Mouse (Mus musculus) adrenal gland, postnatal 36 days (tissue): ENCODE measurements around the gene Olfr1431. TPM values are rescaled to one million over a fixed set of nuclear protein-coding genes. Genes with fewer than 3 reads are reported as not detected.
"Not testable (repeated sequence)": the region's sequence is repeated elsewhere in the genome, so short reads cannot be mapped to it uniquely, and the experiment has no call there.

ENCODE experiments used
- DNase-seq, 2 experiments: peaks; one replicate each; pipeline ENCODE4 v3.0.0; 2021; ENCODE audit warnings: mixed read lengths in 1 of 2
- long read RNA-seq, 2 experiments: library from polyadenylated mRNA; stranded (forward); transcript quantifications; one replicate each; pipeline ENCODE4 v2.0.0; 2021; ENCODE audit warnings: borderline sequencing depth in 2 of 2
- total RNA-seq, 2 experiments: library from RNA; stranded (reverse); gene quantifications; 2 replicates each; pipeline ENCODE4 v1.2.3; 2021

Gene Olfr1431
- not detected for total RNA-seq
- long read RNA-seq, experiment 1 = 0 reads
- long read RNA-seq, experiment 2 = 0 reads

GRCm38 (mm10) chr19:12200334-12200733 lies at the start of gene Olfr1431:
TSS of gene Olfr1431 (plus strand) at chr19:12200634.
- DNase-seq = no peak

- DNase-seq = not testable (repeated sequence)
Observed at GRCm38 (mm10) chr19:12170062-12170599, 30.3 kb upstream of the Olfr1431 start, which contains the start of gene Olfr1555-ps1. TSS of gene Olfr1555-ps1 (minus strand) at chr19:12170112.

- DNase-seq = not testable (repeated sequence)
Observed at GRCm38 (mm10) chr19:12175431-12175830, 25.0 kb upstream of the Olfr1431 start.

- DNase-seq = not testable (repeated sequence)
Observed at GRCm38 (mm10) chr19:12199076-12199475, 1.4 kb upstream of the Olfr1431 start.

- DNase-seq = not testable (repeated sequence)
Observed at GRCm38 (mm10) chr19:12232496-12232895, 32.1 kb downstream of the Olfr1431 start, which contains the start of gene Olfr1432. TSS of gene Olfr1432 (minus strand) at chr19:12232596.

- DNase-seq = no peak
Observed at GRCm38 (mm10) chr19:12241559-12241958, 41.1 kb downstream of the Olfr1431 start, which contains the start of gene Olfr262. TSS of gene Olfr262 (minus strand) at chr19:12241659.

GRCm38 (mm10) chr19:12260732-12261131 lies 60.3 kb downstream of the Olfr1431 start, which contains the start of gene Olfr235:
TSS of gene Olfr235 (plus strand) at chr19:12261032.
- DNase-seq = no peak

Other genes starting within 250 kb of the Olfr1431 start
- gene Osbp, start 234.7 kb upstream of the Olfr1431 start, total RNA-seq = 100 to 1,000 TPM in 1 of 2 experiments, 10 to 100 TPM in 1; 81.5 to 117 TPM
- not detected for gene Olfr1423, start 159.3 kb upstream of the Olfr1431 start, total RNA-seq
- gene Olfr1424, start 138.0 kb upstream of the Olfr1431 start, total RNA-seq = not detected
- not detected for gene Olfr1425, start 122.9 kb upstream of the Olfr1431 start, total RNA-seq
- gene Olfr1426, start 108.6 kb upstream of the Olfr1431 start, total RNA-seq = not detected
- gene Olfr1427, start 97.3 kb upstream of the Olfr1431 start, total RNA-seq = not detected
- not detected for gene Olfr1428, start 84.7 kb upstream of the Olfr1431 start, total RNA-seq
- gene Olfr76, start 77.4 kb upstream of the Olfr1431 start, total RNA-seq = not detected
- not detected for gene Olfr1555-ps1, start 30.5 kb upstream of the Olfr1431 start, total RNA-seq
- not detected for gene Olfr1432, start 32.0 kb downstream of the Olfr1431 start, total RNA-seq
- not detected for gene Olfr262, start 41.0 kb downstream of the Olfr1431 start, total RNA-seq
- not detected for gene Olfr235, start 60.4 kb downstream of the Olfr1431 start, total RNA-seq
- gene Olfr1434, start 79.2 kb downstream of the Olfr1431 start, total RNA-seq = not detected
- not detected for gene Olfr1436, start 98.5 kb downstream of the Olfr1431 start, total RNA-seq
- not detected for gene Olfr1437, start 124.5 kb downstream of the Olfr1431 start, total RNA-seq
- gene Olfr1438-ps1, start 135.3 kb downstream of the Olfr1431 start, total RNA-seq = not detected
- gene Olfr1440, start 186.6 kb downstream of the Olfr1431 start, total RNA-seq = not detected
- not detected for gene Olfr1441, start 216.8 kb downstream of the Olfr1431 start, total RNA-seq
- not detected for gene Pfpl, start 227.3 kb downstream of the Olfr1431 start, total RNA-seq